Mouse (Mus musculus) layer of hippocampus, adult 9-10 months (tissue): ENCODE measurements at regions not wholly inside any gene's neighbourhood (a gene's known extent, or its start where the extent isn't known, plus 50 kb on each side); places are given as distances from the start of the nearest gene placed in this dataset.

ENCODE experiments used
- DNase-seq: peaks from one replicate; pipeline ENCODE4 v3.0.0; 2022; ENCODE audit warnings: low spot score

GRCm38 (mm10) chr4:93444666-93445065 lies 109.4 kb upstream of the Tusc1 start:
- no peak for DNase-seq

DNA sequence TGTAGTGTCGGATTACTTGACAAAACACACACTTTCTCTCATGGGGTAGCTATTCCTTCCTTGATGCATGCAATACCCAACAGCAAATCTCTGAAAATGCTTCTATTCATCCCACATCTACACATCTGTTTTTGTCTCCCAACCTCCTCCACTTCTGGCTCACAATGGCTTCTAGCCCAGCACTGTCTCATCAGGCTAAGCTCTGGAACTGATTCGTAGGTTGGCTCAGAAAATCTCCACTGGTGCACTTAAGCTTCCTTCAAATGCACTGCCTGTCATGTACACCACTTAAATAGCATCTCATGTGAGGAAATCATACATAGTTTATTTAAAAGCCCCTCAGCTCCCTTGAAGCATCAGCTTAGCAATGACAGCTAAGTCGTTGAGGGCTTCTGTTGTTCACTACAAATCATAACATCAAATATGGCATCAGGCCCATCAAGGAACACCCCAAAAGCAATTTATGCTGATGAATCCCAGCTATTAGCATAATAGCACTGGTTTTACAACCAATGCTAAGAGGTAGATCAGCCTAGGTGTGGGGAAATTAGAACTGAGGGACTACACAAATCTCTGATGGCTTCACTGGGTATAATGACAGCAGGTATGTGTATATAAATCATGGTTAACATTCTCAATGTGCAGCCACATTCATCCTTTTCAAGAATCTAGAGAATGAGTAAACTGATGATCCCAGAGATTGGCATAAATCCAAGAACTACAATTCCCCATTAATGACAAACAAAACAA lies 103.5 kb upstream of the Tusc1 start:
- DNase-seq: no peak

GRCm38 (mm10) chr4:93437386-93438130 lies 102.2 kb upstream of the Tusc1 start:
- DNase-seq: no peak

GRCm38 (mm10) chr4:93412695-93413094 lies 77.4 kb upstream of the Tusc1 start:
- no peak for DNase-seq

DNA sequence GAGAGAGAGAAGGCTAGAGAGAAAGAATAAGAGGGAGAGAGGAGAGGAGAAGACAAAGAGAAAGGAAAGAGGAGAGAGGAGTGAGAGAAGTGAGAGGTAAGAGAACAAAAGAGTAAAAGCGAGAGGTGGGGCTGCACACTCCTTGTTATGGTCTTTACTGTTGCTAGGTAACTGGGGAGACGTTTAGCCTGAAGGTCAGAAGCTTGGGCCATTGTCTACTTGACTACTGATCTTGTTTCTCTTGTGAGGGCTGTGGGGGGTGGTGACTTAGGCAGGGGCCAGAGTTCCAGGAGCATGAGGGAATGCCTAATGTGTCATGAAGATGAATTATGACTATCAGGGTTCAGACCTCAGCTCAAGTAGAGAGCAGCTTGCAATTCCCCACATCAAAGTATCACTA lies 71.6 kb upstream of the Tusc1 start:
- DNase-seq: no peak

DNA sequence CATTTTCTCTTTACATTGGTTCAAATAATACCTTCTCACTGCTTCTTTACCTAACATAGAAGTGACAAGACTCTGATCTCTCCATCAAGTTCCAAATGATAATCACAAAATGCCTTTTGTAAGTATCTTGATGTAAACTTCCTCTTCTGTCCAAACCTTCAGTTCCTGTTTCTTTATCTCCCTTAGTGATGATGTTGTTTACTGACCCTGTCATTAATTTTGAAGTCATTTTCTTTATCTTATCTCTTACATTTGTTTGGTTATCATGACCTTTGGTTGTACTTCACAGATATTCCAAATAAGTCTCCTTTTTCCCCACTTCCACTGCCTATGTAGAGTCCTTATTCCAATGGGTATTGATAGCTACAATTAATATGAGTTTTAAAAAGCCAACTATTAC lies 65.3 kb upstream of the Tusc1 start:
- no peak for DNase-seq
